Mouse (Mus musculus): ENCODE measurements around the gene Rrbp1.

GRCm38 (mm10) chr2:144015861-144016260 is 4.8 kb upstream of the Rrbp1 start:
- TF ChIP-seq POLR2AphosphoS2 (IDR thresholded peaks at IDR 0.05; ENCODE audit: insufficient read length, low read depth) (no peak), TCF3 (IDR thresholded peaks at IDR 0.05; ENCODE audit: insufficient read length, low read depth) (no peak)

Measured in myocyte (in vitro differentiated cells).